Mouse (Mus musculus): ENCODE measurements at regions not wholly inside any gene's neighbourhood (a gene's known extent, or its start where the extent isn't known, plus 50 kb on each side); places are given as distances from the start of the nearest gene placed in this dataset.
A peak's percentile ranks its signal among the peaks of the same experiment; 100 is the strongest.
"Not testable (repeated sequence)": the region's sequence is repeated elsewhere in the genome, so short reads cannot be mapped to it uniquely, and the experiment has no call there.

DNA sequence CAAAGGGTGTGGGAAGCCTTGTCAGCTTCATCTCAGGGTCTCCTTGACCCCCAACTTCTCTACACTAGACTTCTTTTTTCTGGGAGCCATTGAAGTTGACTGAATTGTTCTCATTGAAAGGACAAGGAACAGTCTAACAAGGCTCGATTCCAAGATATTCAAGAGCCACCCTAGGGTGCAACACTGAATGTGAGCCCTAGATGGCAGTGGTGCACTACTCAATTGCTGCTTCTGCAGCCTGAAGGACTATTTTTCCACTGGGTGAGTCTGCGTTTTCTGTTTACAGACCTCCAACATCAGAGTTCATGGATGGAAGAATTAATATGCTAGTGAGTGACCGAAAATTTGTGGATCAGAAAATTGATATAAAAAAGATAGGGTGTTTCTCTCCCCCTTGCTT is 161.5 kb downstream of the Hpcal1 start:
- 55% methylated on average over 3 of the region's 3 CpGs for WGBS
- not testable (repeated sequence) for H3K36me3 ChIP-seq; H3K9me3 ChIP-seq; H3K9ac ChIP-seq (replicated peaks); H3K4me2 ChIP-seq (replicated peaks); H3K27me3 ChIP-seq; H3K4me1 ChIP-seq; H3K27ac ChIP-seq (replicated peaks); ATAC-seq (replicated peaks); H3K4me3 ChIP-seq

DNA sequence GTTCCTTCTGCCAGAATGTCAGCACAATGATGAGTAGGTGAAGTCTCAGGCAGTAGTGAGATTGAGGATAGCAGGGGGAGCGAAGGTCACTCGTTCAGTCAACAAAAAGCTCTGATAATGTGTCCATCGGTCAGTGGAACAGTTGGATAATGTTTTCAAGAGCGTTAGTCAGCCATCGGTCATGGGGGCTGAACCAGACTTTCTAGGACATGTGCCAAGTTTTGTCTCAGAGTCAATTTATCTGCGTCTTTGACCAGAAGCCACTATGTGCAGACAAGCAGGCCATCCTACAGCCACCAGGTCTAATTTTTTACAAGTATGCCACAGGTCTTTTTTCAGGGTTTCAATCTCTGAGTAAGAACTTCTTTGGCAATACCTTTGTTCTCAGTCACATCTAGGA is 181.8 kb downstream of the Hpcal1 start:
- ATAC-seq (replicated peaks); H3K27me3 ChIP-seq; H3K4me2 ChIP-seq (replicated peaks); H3K4me3 ChIP-seq; H3K9me3 ChIP-seq; H3K36me3 ChIP-seq; H3K4me1 ChIP-seq; H3K27ac ChIP-seq (replicated peaks); H3K9ac ChIP-seq (replicated peaks): not testable (repeated sequence)
- 84% methylated on average over 6 of the region's 6 CpGs for WGBS

- peak; percentile 99 for ATAC-seq (replicated peaks)
- Histone ChIP-seq H3K27me3 (no peaks in the 10 kb centered on the region), H3K9me3 (no peaks in the 10 kb centered on the region), H3K4me3 (peak overlapping the region; percentile 89), H3K27ac (replicated peaks) (peak overlapping the region; percentile 81), H3K4me1 (no peaks in the 10 kb centered on the region), H3K36me3 (no peaks in the 10 kb centered on the region), H3K9ac (replicated peaks) (peak overlapping the region; percentile 83), H3K4me2 (replicated peaks) (peak overlapping the region; percentile 64)
- 1% methylated on average over 56 of the region's 59 CpGs for WGBS
Observed at GRCm38 (mm10) chr12:17881371-17882116, 190.9 kb downstream of the Hpcal1 start.

GRCm38 (mm10) chr12:17882117-17883116 is 191.8 kb downstream of the Hpcal1 start:
- not testable (repeated sequence) for H3K4me1 ChIP-seq; ATAC-seq (replicated peaks); H3K9me3 ChIP-seq; H3K36me3 ChIP-seq; H3K27me3 ChIP-seq
- Histone ChIP-seq H3K4me3 (peak overlapping the region; percentile 89), H3K4me2 (replicated peaks) (peak overlapping the region; percentile 64), H3K27ac (replicated peaks) (peak overlapping the region; percentile 81), H3K9ac (replicated peaks) (peak overlapping the region; percentile 83)
- 2% methylated on average over 65 of the region's 65 CpGs for WGBS

GRCm38 (mm10) chr12:17891663-17892310 is 201.1 kb downstream of the Hpcal1 start:
- ATAC-seq (replicated peaks); H3K27ac ChIP-seq (replicated peaks); H3K27me3 ChIP-seq; H3K4me1 ChIP-seq; H3K4me3 ChIP-seq; H3K9ac ChIP-seq (replicated peaks); H3K4me2 ChIP-seq (replicated peaks): not testable (repeated sequence)
- 0 out of 2 replicates have a peak, but pooled peaks cover 10% of the 10 kb centered on the region for H3K36me3 ChIP-seq
- WGBS = 94% methylated on average over 6 of the region's 6 CpGs
- H3K9me3 ChIP-seq = peaks cover 23% of the 10 kb centered on the region

- not testable (repeated sequence) for ATAC-seq (replicated peaks); H3K9ac ChIP-seq (replicated peaks); H3K27ac ChIP-seq (replicated peaks); H3K27me3 ChIP-seq; H3K4me3 ChIP-seq; H3K4me2 ChIP-seq (replicated peaks); H3K36me3 ChIP-seq; H3K4me1 ChIP-seq
- peaks cover 15% of the 10 kb centered on the region for H3K9me3 ChIP-seq
- 96% methylated on average over 3 of the region's 3 CpGs for whole genome bisulfite sequencing
Observed at GRCm38 (mm10) chr12:17913058-17913457, 222.4 kb downstream of the Hpcal1 start.
